Mouse (Mus musculus) heart, adult 2 months (tissue): Measurements from ENCODE around the gene Mmab.

Experiments
- CTCF ChIP-seq: fragments of 200-600 bp; IDR thresholded peaks from 2 replicates; pipeline ENCODE4 v1.8.1; 2022; ENCODE audit warnings: antibody characterized with exemption, mild to moderate bottlenecking, moderate library complexity
- POLR2A ChIP-seq: fragments of 200-500 bp; IDR thresholded peaks from 2 replicates; pipeline ENCODE4 v1.6.1; 2011; ENCODE audit warnings: mild to moderate bottlenecking, low read depth, low read length, control low read depth; ENCODE audit not compliant: insufficient read depth

DNA sequence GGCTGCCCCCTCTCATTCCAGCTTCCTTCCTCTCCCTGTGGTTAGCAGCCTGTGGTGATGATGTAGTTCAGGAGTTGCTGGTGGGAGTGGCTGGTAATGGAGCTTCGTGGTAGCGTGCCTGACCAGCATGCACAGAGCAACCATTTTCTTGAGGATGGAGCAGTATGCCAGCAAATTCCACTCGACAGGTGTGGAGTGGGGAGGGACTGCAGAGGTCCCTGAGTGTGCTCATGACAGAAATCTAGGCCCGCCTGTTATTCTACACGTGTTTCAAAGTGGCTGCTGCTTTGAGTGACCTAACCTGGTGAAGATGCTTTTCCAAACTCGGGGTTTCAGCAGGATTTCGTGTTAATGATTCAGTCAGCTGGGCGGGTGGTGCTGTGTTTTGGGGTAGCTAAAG lies 59.4 kb downstream of the Mmab start:
- no peak for TF ChIP-seq POLR2A
- TF ChIP-seq CTCF, result no peak
